Mouse (Mus musculus): Measurements from ENCODE around the gene Rab12.

Rab12 gene

GRCm38 (mm10) chr17:66502865-66503264 is 16.7 kb downstream of the Rab12 start:
- no peak for DNase-seq (ENCODE audit: low spot score in 2 of 2)

GRCm38 (mm10) chr17:66498598-66498997 is 20.9 kb downstream of the Rab12 start:
- DNase-seq (ENCODE audit: low spot score in 2 of 2) = no peak

GRCm38 (mm10) chr17:66496589-66496988 is 22.9 kb downstream of the Rab12 start:
- no peak for DNase-seq (ENCODE audit: low spot score in 2 of 2)

GRCm38 (mm10) chr17:66490022-66490601 is 29.4 kb downstream of the Rab12 start:
- peak in 1 of 2 experiments; percentile 55 for DNase-seq (ENCODE audit: low spot score in 2 of 2)

GRCm38 (mm10) chr17:66486576-66486975 is 33.0 kb downstream of the Rab12 start:
- DNase-seq (ENCODE audit: low spot score in 2 of 2) = no peak

- peak; percentile 57 to 65 for DNase-seq (ENCODE audit: low spot score in 2 of 2)
Measured at GRCm38 (mm10) chr17:66485742-66486141, 33.8 kb downstream of the Rab12 start.

GRCm38 (mm10) chr17:66484965-66485364 is 34.6 kb downstream of the Rab12 start:
- DNase-seq (ENCODE audit: low spot score in 2 of 2) = no peak

GRCm38 (mm10) chr17:66483651-66484454 is 35.7 kb downstream of the Rab12 start:
- DNase-seq (ENCODE audit: low spot score in 2 of 2) = no peak

- no peak for DNase-seq (ENCODE audit: low spot score in 2 of 2)
Measured at GRCm38 (mm10) chr17:66481295-66481694, 38.2 kb downstream of the Rab12 start.

- no peak for DNase-seq (ENCODE audit: low spot score in 2 of 2)
Measured at GRCm38 (mm10) chr17:66480491-66481278, 38.8 kb downstream of the Rab12 start.

- no peak for DNase-seq (ENCODE audit: low spot score in 2 of 2)
Measured at GRCm38 (mm10) chr17:66479813-66480490, 39.6 kb downstream of the Rab12 start.

GRCm38 (mm10) chr17:66479311-66479710 is 40.2 kb downstream of the Rab12 start:
- peak in 1 of 2 experiments; percentile 39 for DNase-seq (ENCODE audit: low spot score in 2 of 2)

- DNase-seq (ENCODE audit: low spot score in 2 of 2) = no peak
Measured at GRCm38 (mm10) chr17:66473205-66473604, 46.3 kb downstream of the Rab12 start.

- DNase-seq (ENCODE audit: low spot score in 2 of 2) = no peak
Measured at GRCm38 (mm10) chr17:66471775-66472174, 47.8 kb downstream of the Rab12 start.

- no peak for DNase-seq (ENCODE audit: low spot score in 2 of 2)
Measured at GRCm38 (mm10) chr17:66471252-66471651, 48.3 kb downstream of the Rab12 start.

- no peak for DNase-seq (ENCODE audit: low spot score in 2 of 2)
Measured at GRCm38 (mm10) chr17:66470020-66470419, 49.5 kb downstream of the Rab12 start.

GRCm38 (mm10) chr17:66457278-66457677 is 62.3 kb downstream of the Rab12 start:
- DNase-seq (ENCODE audit: low spot score in 2 of 2) = no peak

GRCm38 (mm10) chr17:66451143-66451542 is 68.4 kb downstream of the Rab12 start:
- DNase-seq (ENCODE audit: low spot score in 2 of 2) = peak; percentile 90

- DNase-seq (ENCODE audit: low spot score in 2 of 2) = no peak
Measured at GRCm38 (mm10) chr17:66450526-66451070, 68.9 kb downstream of the Rab12 start.

- DNase-seq (ENCODE audit: low spot score in 2 of 2) = peak in 1 of 2 experiments; percentile 74
Measured at GRCm38 (mm10) chr17:66449460-66450341, 69.8 kb downstream of the Rab12 start, which contains the start of gene Mtcl1. Gene Mtcl1, minus strand, starts transcription at chr17:66449750.

Measured in frontal cortex, postnatal 25 days (tissue).